ENCODE assay signal across 22 mouse cellular contexts in genomic region chr12:73630596-73630995, GRCm38 (mm10). TPM values are rescaled to one million over a fixed set of nuclear protein-coding genes. Genes with fewer than 3 reads are reported as not detected.
A peak's percentile ranks its signal among the peaks of the same experiment; 100 is the strongest.
DNase-seq lines count a peak whose midpoint lies in the region; ATAC-seq and TF ChIP-seq lines count a peak whose summit lies in the region.
"Had no signal": no experiment of that assay in that cellular context is flagged by ENCODE, and none has a peak within 500 bp of the region (broad histone marks: within the 10 kb centered on the region; RNA-seq: fewer than 3 reads in every experiment).

No protein-coding gene starts in this region.

- H3K4me3 ChIP-seq in embryonic facial prominence, embryonic 15.5 days (replicated peaks) = no peak overlapping the region
- H3K4me3 ChIP-seq in embryonic facial prominence, embryonic 10.5 days = no peak overlapping the region
- no peak overlapping the region for H3K4me3 ChIP-seq in liver, postnatal 0 days (ENCODE audit: low read depth, low read length)
- H3K4me3 ChIP-seq in layer of hippocampus, adult 2 months = no peak overlapping the region
- H3K4me3 ChIP-seq: embryonic facial prominence, embryonic 13.5 days; forebrain, embryonic 13.5 days; gastrocnemius, adult 2 months; heart, embryonic 13.5 days; hindbrain, embryonic 12.5 days had no signal

- peaks cover 11% of the 10 kb centered on the region for H3K4me1 ChIP-seq in embryonic facial prominence, embryonic 15.5 days
- peaks cover 26% of the 10 kb centered on the region for H3K4me1 ChIP-seq in embryonic facial prominence, embryonic 10.5 days
- H3K4me1 ChIP-seq in liver, postnatal 0 days (ENCODE audit: insufficient read depth) = peaks cover 4% of the 10 kb centered on the region; the same call in 1 of the 2 replicates
- H3K4me1 ChIP-seq: forebrain, embryonic 13.5 days had no signal

- no peak for DNase-seq in embryonic facial prominence, embryonic 10.5 days (ENCODE audit: low spot score)
- peak; percentile 53 for DNase-seq in yolk sac, embryonic 10.5 days (ENCODE audit: low spot score)
- DNase-seq in liver, postnatal 0 days = no peak
- DNase-seq in layer of hippocampus, adult 2 months (ENCODE audit: low spot score in 2 of 2) = no peak
- DNase-seq: adrenal gland, adult 8-10 months; adrenal gland, postnatal 36 days; B cell, adult 2 months; cerebellum, adult 11 months; cerebellum, adult 8-10 months; cerebellum, postnatal 14 days; forebrain, postnatal 0 days; gastrocnemius, adult 2 months; gastrocnemius, postnatal 25 days; heart, postnatal 4 days had no signal

- TF ChIP-seq EP300 in liver, postnatal 0 days (IDR thresholded peaks at IDR 0.05; ENCODE audit: low read depth) = no peak

- H3K27me3 ChIP-seq in embryonic facial prominence, embryonic 15.5 days = no peaks in the 10 kb centered on the region
- no peaks in the 10 kb centered on the region for H3K27me3 ChIP-seq in embryonic facial prominence, embryonic 10.5 days (replicated peaks; ENCODE audit: low read depth, poor library complexity, severe bottlenecking)
- no peaks in the 10 kb centered on the region for H3K27me3 ChIP-seq in liver, postnatal 0 days (ENCODE audit: insufficient read depth, low read length)
- H3K27me3 ChIP-seq: embryonic facial prominence, embryonic 13.5 days; forebrain, embryonic 13.5 days; heart, embryonic 13.5 days; hindbrain, embryonic 12.5 days had no signal

- 34% methylated on average over 11 of the region's 11 CpGs for WGBS in embryonic facial prominence, embryonic 15.5 days
- 45% methylated on average over 11 of the region's 11 CpGs for WGBS in embryonic facial prominence, embryonic 10.5 days
- 66% methylated on average over 11 of the region's 11 CpGs for WGBS in liver, postnatal 0 days (ENCODE audit: insufficient replicate concordance)

- H3K9me3 ChIP-seq in embryonic facial prominence, embryonic 15.5 days (replicated peaks) = no peaks in the 10 kb centered on the region
- no peaks in the 10 kb centered on the region for H3K9me3 ChIP-seq in embryonic facial prominence, embryonic 10.5 days
- no peaks in the 10 kb centered on the region for H3K9me3 ChIP-seq in liver, postnatal 0 days (ENCODE audit: low read length)
- H3K9me3 ChIP-seq: embryonic facial prominence, embryonic 13.5 days; forebrain, embryonic 13.5 days; heart, embryonic 13.5 days; hindbrain, embryonic 12.5 days had no signal

- no peak overlapping the region for H3K9ac ChIP-seq in embryonic facial prominence, embryonic 15.5 days
- H3K9ac ChIP-seq in liver, postnatal 0 days (replicated peaks) = no peak overlapping the region
- H3K9ac ChIP-seq: embryonic facial prominence, embryonic 13.5 days; forebrain, embryonic 13.5 days; forebrain, postnatal 0 days; heart, embryonic 13.5 days; hindbrain, embryonic 12.5 days had no signal

- H3K27ac ChIP-seq in embryonic facial prominence, embryonic 15.5 days (replicated peaks) = 0 out of 2 replicates have a peak overlapping the region, but pooled peaks have one; percentile 39
- no peak overlapping the region; the same call in 1 of the 2 replicates for H3K27ac ChIP-seq in embryonic facial prominence, embryonic 10.5 days (replicated peaks)
- H3K27ac ChIP-seq in liver, postnatal 0 days (ENCODE audit: low read depth) = no peak overlapping the region
- no peak overlapping the region for H3K27ac ChIP-seq in layer of hippocampus, adult 2 months
- H3K27ac ChIP-seq: embryonic facial prominence, embryonic 13.5 days; forebrain, embryonic 13.5 days; gastrocnemius, adult 2 months; heart, embryonic 13.5 days; hindbrain, embryonic 12.5 days had no signal

- no peak for TF ChIP-seq CTCF in liver, postnatal 0 days (IDR thresholded peaks at IDR 0.05; ENCODE audit: low read depth)
- no peak for TF ChIP-seq CTCF in layer of hippocampus, adult 2 months (conservative IDR thresholded peaks at IDR 0.05)

- H3K36me3 ChIP-seq in embryonic facial prominence, embryonic 15.5 days = no peaks in the 10 kb centered on the region
- no peaks in the 10 kb centered on the region for H3K36me3 ChIP-seq in embryonic facial prominence, embryonic 10.5 days (replicated peaks)
- H3K36me3 ChIP-seq in liver, postnatal 0 days (replicated peaks; ENCODE audit: insufficient read depth, low read length) = no peaks in the 10 kb centered on the region
- H3K36me3 ChIP-seq: embryonic facial prominence, embryonic 13.5 days; heart, embryonic 13.5 days; hindbrain, embryonic 12.5 days had no signal

- no peak overlapping the region for H3K4me2 ChIP-seq in embryonic facial prominence, embryonic 15.5 days (replicated peaks)
- H3K4me2 ChIP-seq in liver, postnatal 0 days (ENCODE audit: low read depth, low read length) = no peak overlapping the region
- H3K4me2 ChIP-seq: embryonic facial prominence, embryonic 13.5 days; forebrain, embryonic 13.5 days; heart, embryonic 13.5 days; hindbrain, embryonic 12.5 days had no signal

- no peak for ATAC-seq in embryonic facial prominence, embryonic 15.5 days (ENCODE audit: insufficient number of reproducible peaks, low FRiP score, low TSS enrichment, low read depth)
- peak; percentile 24 for ATAC-seq in CD4-positive, CD25-positive, alpha-beta regulatory T cell, adult 4 months
- ATAC-seq in granulocyte monocyte progenitor cell, adult 5-6 weeks (replicated peaks; ENCODE audit: poor library complexity, severe bottlenecking) = peak; percentile 48; the same call in 1 of the 2 replicates
- ATAC-seq in liver, postnatal 0 days = no peak
- ATAC-seq: forebrain, embryonic 13.5 days; forebrain, postnatal 0 days; hindbrain, embryonic 16.5 days had no signal

RNA-seq across cellular contexts. Expression of gene Prkch, which starts 46.0 kb away (rescaled TPM):
- 20.0 and 21.0 TPM in 2 replicates for polyA plus RNA-seq in embryonic facial prominence, embryonic 15.5 days (2015; fragmentation: Nextera tagmentation; extraction: Ambion mirVana)
- polyA plus RNA-seq in embryonic facial prominence, embryonic 10.5 days (2016; fragmentation: Nextera tagmentation; extraction: Ambion mirVana) = 6.7 and 6.9 TPM in 2 replicates
- 10 to 100 TPM; 73.0 to 76.1 TPM for polyA plus RNA-seq in CD4-positive, CD25-positive, alpha-beta regulatory T cell, adult 4 months (2017; shearing (Covaris generic))
- 0.99 and 1.6 TPM in 2 replicates for total RNA-seq in granulocyte monocyte progenitor cell, adult 5-6 weeks (2014; fragmentation: Nextera tagmentation)
- total RNA-seq in granulocyte monocyte progenitor cell, adult 5-6 weeks (2017) = 2.6 and 5.3 TPM in 2 replicates
- polyA plus RNA-seq in liver, postnatal 0 days (2015; fragmentation: Nextera tagmentation; extraction: Ambion mirVana) = 2.3 and 2.4 TPM in 2 replicates
- total RNA-seq in layer of hippocampus, adult 2 months (2021) = 1 to 10 TPM; 3.2 to 3.7 TPM

Comparison
In these comparisons a context has a peak if more than half of its experiments do, and no peak if none do; other contexts are left out.
1. ATAC-seq: peak in CD4-positive, CD25-positive, alpha-beta regulatory T cell, adult 4 months (single experiment) and granulocyte monocyte progenitor cell, adult 5-6 weeks (single experiment); none in embryonic facial prominence, embryonic 15.5 days (single experiment) and liver, postnatal 0 days (single experiment).